Mouse (Mus musculus): ENCODE results near the gene Ubn1.

GRCm38 (mm10) chr16:5119385-5119784 is 69.5 kb downstream of the Ubn1 start:
- TF ChIP-seq CTCF (IDR thresholded peaks at IDR 0.05; ENCODE audit: low read depth) (no peak), EP300 (IDR thresholded peaks at IDR 0.05; ENCODE audit: low read depth) (no peak)

Data from heart, postnatal 0 days (tissue).